Mouse (Mus musculus): Measurements from ENCODE around the gene Zwilch.

GRCm38 (mm10) chr9:64195554-64195953 lies 22.6 kb upstream of the Zwilch start:
- TF ChIP-seq CTCF (conservative IDR thresholded peaks at IDR 0.05; ENCODE audit: insufficient read depth, insufficient read length, low read depth, low read length) = no peak
- no peak for TF ChIP-seq POLR2A (IDR thresholded peaks at IDR 0.05; ENCODE audit: low read depth, low read length)
